Mouse (Mus musculus) ovary, postnatal 36 days (tissue): ENCODE measurements around the gene Itk.

ENCODE experiments used
- DNase-seq: peaks from one replicate; pipeline ENCODE4 v3.0.0; 2022; ENCODE audit warnings: low spot score, mixed read lengths

Gene Itk

GRCm38 (mm10) chr11:46306776-46307175 lies 82.5 kb downstream of the Itk start:
- DNase-seq = no peak

GRCm38 (mm10) chr11:46305881-46306520 lies 83.3 kb downstream of the Itk start:
- DNase-seq = no peak

GRCm38 (mm10) chr11:46304864-46305710 lies 84.2 kb downstream of the Itk start:
- DNase-seq = peak; percentile 32

GRCm38 (mm10) chr11:46304093-46304492 lies 85.2 kb downstream of the Itk start:
- no peak for DNase-seq

GRCm38 (mm10) chr11:46302471-46302870 lies 86.8 kb downstream of the Itk start:
- no peak for DNase-seq

GRCm38 (mm10) chr11:46301579-46302248 lies 87.6 kb downstream of the Itk start:
- DNase-seq = no peak

- DNase-seq = no peak
Measured at GRCm38 (mm10) chr11:46299901-46300300, 89.4 kb downstream of the Itk start.

GRCm38 (mm10) chr11:46298889-46299785 lies 90.2 kb downstream of the Itk start:
- DNase-seq = no peak

GRCm38 (mm10) chr11:46294390-46294789 lies 94.9 kb downstream of the Itk start:
- no peak for DNase-seq

GRCm38 (mm10) chr11:46293491-46293890 lies 95.8 kb downstream of the Itk start:
- DNase-seq = no peak

GRCm38 (mm10) chr11:46290988-46291405 lies 98.3 kb downstream of the Itk start:
- DNase-seq = no peak

GRCm38 (mm10) chr11:46289561-46289960 lies 99.8 kb downstream of the Itk start:
- no peak for DNase-seq

GRCm38 (mm10) chr11:46289022-46289421 lies 100.3 kb downstream of the Itk start:
- DNase-seq = no peak

- no peak for DNase-seq
Measured at GRCm38 (mm10) chr11:46288091-46288490, 101.2 kb downstream of the Itk start.

GRCm38 (mm10) chr11:46286803-46287202 lies 102.5 kb downstream of the Itk start:
- DNase-seq = no peak

GRCm38 (mm10) chr11:46283800-46284199 lies 105.5 kb downstream of the Itk start:
- no peak for DNase-seq

- DNase-seq = no peak
Measured at GRCm38 (mm10) chr11:46282612-46283011, 106.7 kb downstream of the Itk start.

- no peak for DNase-seq
Measured at GRCm38 (mm10) chr11:46278709-46279108, 110.6 kb downstream of the Itk start.

- no peak for DNase-seq
Measured at GRCm38 (mm10) chr11:46278140-46278539, 111.2 kb downstream of the Itk start.

- peak; percentile 43 for DNase-seq
Measured at GRCm38 (mm10) chr11:46276778-46277177, 112.5 kb downstream of the Itk start.

- DNase-seq = no peak
Measured at GRCm38 (mm10) chr11:46276168-46276567, 113.1 kb downstream of the Itk start.

GRCm38 (mm10) chr11:46275302-46275701 lies 114.0 kb downstream of the Itk start:
- peak; percentile 67 for DNase-seq
